Mouse (Mus musculus) embryonic facial prominence, embryonic 13.5 days (tissue): ENCODE data around the gene Myo1c. TPM values are rescaled to one million over a fixed set of nuclear protein-coding genes. Genes with fewer than 3 reads are reported as not detected.
A peak's percentile ranks its signal among the peaks of the same experiment; 100 is the strongest.

ENCODE experiments used
- ATAC-seq: fragments of 200-750 bp; cut with Nextera tagmentation; 2 replicates; pipeline ENCODE4 v1.8.0; 2017; ENCODE audit warnings: low read depth; ENCODE audit not compliant: insufficient number of reproducible peaks, insufficient read depth, low FRiP score, low TSS enrichment
- H3K27ac ChIP-seq: fragments of 300-500 bp; sonication (generic); 2 replicates; pipeline ENCODE4 v1.5.1; 2015; ENCODE audit warnings: moderate library complexity, mild to moderate bottlenecking, inconsistent platforms
- H3K27me3 ChIP-seq: fragments of 300-500 bp; sonication (generic); 2 replicates; pipeline ENCODE4 v1.6.1; 2015; ENCODE audit warnings: mild to moderate bottlenecking, inconsistent platforms
- H3K36me3 ChIP-seq: fragments of 300-500 bp; sonication (generic); 2 replicates; pipeline ENCODE4 v1.6.1; 2015; ENCODE audit warnings: mild to moderate bottlenecking, inconsistent platforms
- H3K4me1 ChIP-seq: fragments of 300-500 bp; sonication (generic); 2 replicates; pipeline ENCODE4 v1.6.1; 2015; ENCODE audit warnings: inconsistent platforms
- H3K4me2 ChIP-seq: fragments of 300-500 bp; sonication (generic); 2 replicates; pipeline ENCODE4 v1.6.1; 2015; ENCODE audit warnings: moderate library complexity, mild to moderate bottlenecking, inconsistent platforms
- H3K4me3 ChIP-seq: fragments of 300-500 bp; sonication (generic); 2 replicates; pipeline ENCODE4 v1.5.1; 2015; ENCODE audit warnings: mild to moderate bottlenecking, inconsistent platforms
- H3K9ac ChIP-seq: fragments of 300-500 bp; sonication (generic); 2 replicates; pipeline ENCODE4 v1.6.1; 2015; ENCODE audit warnings: mild to moderate bottlenecking, inconsistent platforms
- H3K9me3 ChIP-seq: fragments of 300-500 bp; sonication (generic); 2 replicates; pipeline ENCODE4 v1.6.1; 2016; ENCODE audit warnings: inconsistent platforms
- WGBS: fragments of 180-500 bp; shearing (Covaris S2); methylation state at CpG from one replicate; pipeline ENCODE4 v1.1.7; 2015; ENCODE audit warnings: mixed read lengths; 5-methylcytosine and 5-hydroxymethylcytosine counted together
- polyA plus RNA-seq: library from polyadenylated mRNA; unstranded; fragments of >200 nt; fragmentation: Nextera tagmentation; extraction: Ambion mirVana; gene quantifications from 2 replicates; pipeline ENCODE4 v1.2.1, GENCODE M21; 2015

Gene Myo1c
- polyA plus RNA-seq, 1 experiment from 2014 or later: 38.3 TPM

- Histone ChIP-seq H3K4me3 (no peak overlapping the region), H3K27ac (no peak overlapping the region), H3K27me3 (no peaks in the 10 kb centered on the region), H3K9me3 (no peaks in the 10 kb centered on the region), H3K4me2 (no peak overlapping the region), H3K9ac (no peak overlapping the region), H3K4me1 (peaks cover under 1% of the 10 kb centered on the region; the same call in 1 of the 2 replicates), H3K36me3 (peaks cover 55% of the 10 kb centered on the region)
- WGBS: 92% methylated on average over 5 of the region's 5 CpGs
- ATAC-seq: no peak
These were observed 23.1 kb downstream of the Myo1c start for GRCm38 (mm10) chr11:75673411-75673810.

GRCm38 (mm10) chr11:75674875-75675274 is 24.6 kb downstream of the Myo1c start:
- no peak overlapping the region for H3K9ac ChIP-seq
- no peak overlapping the region for H3K27ac ChIP-seq
- H3K36me3 ChIP-seq: peaks cover 41% of the 10 kb centered on the region
- 82% methylated on average over 3 of the region's 3 CpGs for WGBS
- no peaks in the 10 kb centered on the region for H3K9me3 ChIP-seq
- no peaks in the 10 kb centered on the region for H3K27me3 ChIP-seq
- no peak for ATAC-seq
- H3K4me3 ChIP-seq: no peak overlapping the region
- H3K4me1 ChIP-seq: peaks cover 4% of the 10 kb centered on the region
- no peak overlapping the region for H3K4me2 ChIP-seq

- Histone ChIP-seq H3K27ac (no peak overlapping the region), H3K4me2 (peak overlapping the region; percentile 71), H3K4me1 (peaks cover 16% of the 10 kb centered on the region), H3K27me3 (no peaks in the 10 kb centered on the region), H3K9me3 (no peaks in the 10 kb centered on the region), H3K36me3 (peaks cover 15% of the 10 kb centered on the region), H3K9ac (peak overlapping the region; percentile 95; the same call in 1 of the 2 replicates), H3K4me3 (peak overlapping the region; percentile 99)
- 93% methylated on average over 3 of the region's 3 CpGs for WGBS
- ATAC-seq: no peak
These were observed 27.8 kb downstream of the Myo1c start for GRCm38 (mm10) chr11:75677881-75678746.

GRCm38 (mm10) chr11:75678747-75679438 is 28.6 kb downstream of the Myo1c start, which contains the start of gene Crk:
Gene Crk (plus strand): TSS chr11:75679259.
- peak within 1 kb of the TSS; percentile 95 for H3K9ac ChIP-seq
- peaks cover 16% of the 10 kb centered on the region for H3K4me1 ChIP-seq
- peaks cover 15% of the 10 kb centered on the region for H3K36me3 ChIP-seq
- H3K4me3 ChIP-seq: peak within 1 kb of the TSS; percentile 99
- H3K4me2 ChIP-seq: peak within 1 kb of the TSS; percentile 71
- H3K27me3 ChIP-seq: no peaks in the 10 kb centered on the region
- peak within 1 kb of the TSS; percentile 95 for H3K27ac ChIP-seq
- WGBS: under 1% methylated on average over 55 of the region's 55 CpGs
- no peaks in the 10 kb centered on the region for H3K9me3 ChIP-seq
- ATAC-seq: peak; percentile 96

- peak overlapping the region; percentile 71 for H3K4me2 ChIP-seq
- no peaks in the 10 kb centered on the region for H3K27me3 ChIP-seq
- H3K4me3 ChIP-seq: peak overlapping the region; percentile 99
- no peaks in the 10 kb centered on the region; the same call in 1 of the 2 replicates for H3K9me3 ChIP-seq
- peaks cover 16% of the 10 kb centered on the region for H3K4me1 ChIP-seq
- H3K9ac ChIP-seq: peak overlapping the region; percentile 95
- WGBS: under 1% methylated on average over 43 of the region's 43 CpGs
- peaks cover 18% of the 10 kb centered on the region for H3K36me3 ChIP-seq
- H3K27ac ChIP-seq: peak overlapping the region; percentile 95
- peak; percentile 68 for ATAC-seq
These were observed 29.3 kb downstream of the Myo1c start for GRCm38 (mm10) chr11:75679439-75680171.

GRCm38 (mm10) chr11:75684462-75684861 is 34.2 kb downstream of the Myo1c start:
- ATAC-seq: no peak
- no peaks in the 10 kb centered on the region; the same call in 1 of the 2 replicates for H3K9me3 ChIP-seq
- no peak overlapping the region for H3K4me2 ChIP-seq
- peaks cover 18% of the 10 kb centered on the region for H3K36me3 ChIP-seq
- H3K27me3 ChIP-seq: no peaks in the 10 kb centered on the region
- no peak overlapping the region for H3K4me3 ChIP-seq
- H3K4me1 ChIP-seq: peaks cover 22% of the 10 kb centered on the region
- no peak overlapping the region for H3K27ac ChIP-seq
- H3K9ac ChIP-seq: no peak overlapping the region
- WGBS: 93% methylated on average over 5 of the region's 5 CpGs

- ATAC-seq: no peak
- H3K27me3 ChIP-seq: no peaks in the 10 kb centered on the region
- no peak overlapping the region for H3K27ac ChIP-seq
- peaks cover 21% of the 10 kb centered on the region for H3K4me1 ChIP-seq
- no peaks in the 10 kb centered on the region; the same call in 1 of the 2 replicates for H3K9me3 ChIP-seq
- H3K36me3 ChIP-seq: peaks cover 18% of the 10 kb centered on the region
- no peak overlapping the region for H3K4me3 ChIP-seq
- H3K9ac ChIP-seq: no peak overlapping the region
- H3K4me2 ChIP-seq: no peak overlapping the region
- 74% methylated on average over 2 of the region's 2 CpGs for WGBS
These were observed 34.7 kb downstream of the Myo1c start for GRCm38 (mm10) chr11:75684956-75685355.

GRCm38 (mm10) chr11:75687343-75687993 is 37.2 kb downstream of the Myo1c start:
- Histone ChIP-seq H3K9me3 (no peaks in the 10 kb centered on the region; the same call in 1 of the 2 replicates), H3K27me3 (no peaks in the 10 kb centered on the region), H3K4me2 (no peak overlapping the region), H3K9ac (no peak overlapping the region; the same call in 1 of the 2 replicates), H3K4me1 (peaks cover 10% of the 10 kb centered on the region), H3K27ac (no peak overlapping the region; the same call in 1 of the 2 replicates), H3K4me3 (no peak overlapping the region), H3K36me3 (peaks cover 28% of the 10 kb centered on the region)
- ATAC-seq: no peak
- 65% methylated on average over 2 of the region's 2 CpGs for WGBS

- H3K36me3 ChIP-seq: peaks cover 29% of the 10 kb centered on the region
- ATAC-seq: no peak
- 87% methylated on average over 2 of the region's 2 CpGs for WGBS
These were observed 37.8 kb downstream of the Myo1c start for GRCm38 (mm10) chr11:75688132-75688531.

GRCm38 (mm10) chr11:75689977-75690376 is 39.7 kb downstream of the Myo1c start:
- WGBS: 88% methylated on average over 1 of the region's 1 CpGs
- no peak overlapping the region for H3K9ac ChIP-seq
- no peaks in the 10 kb centered on the region for H3K27me3 ChIP-seq
- H3K4me3 ChIP-seq: no peak overlapping the region
- H3K4me2 ChIP-seq: no peak overlapping the region
- H3K4me1 ChIP-seq: peaks cover 9% of the 10 kb centered on the region
- H3K36me3 ChIP-seq: peaks cover 32% of the 10 kb centered on the region
- no peaks in the 10 kb centered on the region for H3K9me3 ChIP-seq
- H3K27ac ChIP-seq: no peak overlapping the region
- ATAC-seq: no peak

More at GRCm38 (mm10) chr11:75688132-75688531, 37.8 kb downstream of the Myo1c start:
- H3K4me1 ChIP-seq: peaks cover 10% of the 10 kb centered on the region
- no peak overlapping the region for H3K4me2 ChIP-seq
- H3K27me3 ChIP-seq: no peaks in the 10 kb centered on the region
- no peak overlapping the region for H3K4me3 ChIP-seq
- H3K9ac ChIP-seq: no peak overlapping the region; the same call in 1 of the 2 replicates
- H3K9me3 ChIP-seq: no peaks in the 10 kb centered on the region; the same call in 1 of the 2 replicates
- no peak overlapping the region for H3K27ac ChIP-seq

GRCm38 (mm10) chr11:75691047-75691446 is 40.7 kb downstream of the Myo1c start:
- ATAC-seq: no peak
- peaks cover 32% of the 10 kb centered on the region for H3K36me3 ChIP-seq

More at GRCm38 (mm10) chr11:75691047-75691446, 40.7 kb downstream of the Myo1c start:
- Histone ChIP-seq H3K27ac (no peak overlapping the region), H3K4me2 (no peak overlapping the region), H3K4me1 (peaks cover 7% of the 10 kb centered on the region), H3K4me3 (no peak overlapping the region), H3K9me3 (no peaks in the 10 kb centered on the region), H3K27me3 (no peaks in the 10 kb centered on the region), H3K9ac (no peak overlapping the region)
